Mouse (Mus musculus): ENCODE data around the gene Wdr20rt. TPM values are rescaled to one million over a fixed set of nuclear protein-coding genes. Genes with fewer than 3 reads are reported as not detected.
"Not testable (repeated sequence)": the region's sequence is repeated elsewhere in the genome, so short reads cannot be mapped to it uniquely, and the experiment has no call there.

Gene Wdr20rt
- not detected in 2 replicates for polyA plus RNA-seq (2012; rRNA removed)

DNA sequence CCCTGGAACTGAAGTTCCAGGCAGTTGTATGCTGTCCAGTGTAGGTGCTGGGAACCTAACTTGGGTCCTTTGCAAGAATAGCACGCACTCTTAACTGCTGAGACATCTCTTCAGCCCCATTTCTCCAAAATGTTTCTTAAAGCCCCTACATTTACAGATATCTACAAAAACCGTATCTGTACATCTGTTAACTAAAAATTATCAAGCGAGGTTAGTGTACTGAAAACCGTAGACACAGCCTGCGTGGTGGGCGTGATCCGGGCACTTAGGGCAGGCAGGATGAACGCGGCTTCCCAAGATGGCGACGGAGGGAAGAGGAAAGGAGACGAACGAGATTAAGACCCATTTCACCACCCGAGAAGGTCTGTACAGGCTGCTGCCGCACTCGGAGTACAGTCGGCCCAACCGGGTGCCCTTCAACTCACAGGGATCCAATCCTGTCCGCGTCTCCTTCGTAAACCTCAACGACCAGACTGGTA, at the start of gene Wdr20rt:
TSS of gene Wdr20rt (plus strand) at position 51 of the 479 bp plus-strand sequence.
- DNase-seq (ENCODE audit: low spot score) = no peak

DNA sequence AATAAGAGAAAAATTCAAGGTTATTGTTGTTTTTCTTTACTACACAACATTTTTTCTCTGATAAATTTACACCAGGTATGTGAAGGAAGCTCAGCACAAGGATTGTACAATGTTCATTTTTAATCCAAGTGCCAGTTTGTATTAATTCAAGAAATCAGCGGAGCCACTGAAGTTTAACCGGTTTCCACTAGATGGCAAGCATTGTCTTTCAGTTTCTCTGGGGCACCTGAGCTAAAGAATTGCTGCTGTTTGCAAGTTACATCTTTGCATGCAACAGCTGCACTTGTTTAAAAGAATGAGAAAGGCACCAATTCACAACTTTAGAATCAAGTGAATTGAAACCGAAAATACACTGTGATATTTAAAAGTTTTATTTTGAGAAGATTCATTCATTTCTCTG, 38.0 kb upstream of the Wdr20rt start:
- DNase-seq (ENCODE audit: low spot score) = no peak

DNA sequence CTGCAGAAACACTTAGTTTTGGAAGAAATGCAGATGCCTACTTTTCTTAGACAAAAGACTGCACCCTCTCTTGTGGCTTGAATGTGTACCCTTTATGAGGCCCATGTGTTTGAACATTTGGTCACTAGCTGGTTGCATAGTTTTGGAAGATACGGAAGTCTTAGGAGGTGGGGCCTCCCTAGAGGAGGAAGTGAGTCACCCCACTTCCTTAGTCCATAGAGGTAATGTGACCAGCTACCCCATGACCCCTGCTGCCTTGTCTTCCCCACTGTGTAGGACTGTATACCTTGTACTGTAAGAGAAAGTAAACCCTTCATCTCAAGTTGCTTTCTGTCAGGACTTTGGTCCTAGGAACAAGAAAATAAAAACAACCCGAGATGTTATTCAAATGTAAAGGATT, 36.1 kb upstream of the Wdr20rt start:
- DNase-seq (ENCODE audit: low spot score) = no peak

DNA sequence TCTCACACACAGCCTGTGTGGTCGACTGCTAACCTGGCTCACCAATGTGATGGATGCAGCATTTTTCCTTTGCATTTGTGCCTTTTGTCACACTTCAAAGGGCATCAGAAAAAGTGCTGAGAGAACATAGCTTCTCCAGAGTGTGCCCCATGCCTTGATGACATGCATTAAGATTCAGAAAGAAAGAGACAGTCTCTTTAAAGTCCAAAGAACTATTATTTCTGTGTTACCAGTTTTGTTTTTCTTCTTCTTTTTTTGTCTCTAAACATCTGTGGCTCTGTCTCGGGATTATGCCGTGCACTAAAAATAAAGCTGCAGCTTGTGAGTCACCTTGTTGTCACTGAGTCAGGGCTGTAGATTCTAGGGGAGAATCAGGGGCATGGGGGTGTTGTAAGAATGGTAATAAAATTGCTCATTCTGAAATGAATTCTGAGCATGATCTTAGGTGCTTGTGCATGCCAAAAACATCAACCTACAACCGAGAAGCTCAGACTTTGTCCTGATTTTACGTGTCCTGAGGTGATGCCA, 31.2 kb upstream of the Wdr20rt start:
- DNase-seq (ENCODE audit: low spot score) = no peak

DNA sequence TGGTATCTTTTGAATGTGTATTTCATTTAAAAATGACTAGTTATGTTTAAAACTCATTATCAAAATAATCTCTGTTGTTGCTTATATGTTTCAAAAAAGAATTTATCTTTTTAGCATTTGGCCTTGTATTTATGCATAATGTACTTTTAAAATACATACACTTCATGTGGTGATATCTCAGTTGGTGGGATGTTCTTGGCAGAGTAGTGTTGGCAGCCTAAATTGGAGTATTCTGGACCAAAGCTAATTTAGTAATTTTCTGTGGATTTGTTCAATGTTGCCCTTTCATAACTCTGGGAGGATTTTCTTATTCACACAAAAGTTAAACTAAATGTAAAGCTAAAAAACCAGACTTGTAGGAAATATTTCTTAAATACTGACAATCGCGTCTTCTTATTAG, 23.5 kb upstream of the Wdr20rt start:
- DNase-seq (ENCODE audit: low spot score) = no peak

DNA sequence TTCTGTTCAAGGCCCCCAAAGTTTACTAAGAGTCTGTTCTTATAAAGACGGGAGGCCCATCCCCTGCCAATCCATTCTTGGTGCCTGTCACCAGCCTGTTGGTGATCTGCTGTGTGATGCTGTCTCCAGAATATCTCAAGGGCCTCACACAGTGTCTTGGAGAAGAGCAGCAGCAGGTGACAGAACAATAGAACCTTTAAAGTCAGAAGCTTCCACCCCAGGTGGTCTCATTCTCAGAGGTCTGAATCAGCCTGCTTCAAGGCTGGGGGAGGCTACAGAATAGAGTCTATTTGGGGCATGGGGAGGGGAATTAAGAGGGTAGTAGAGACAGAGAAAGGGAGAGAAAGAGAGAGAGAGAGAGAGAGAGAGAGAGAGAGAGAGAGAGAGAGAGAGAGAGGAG, 18.9 kb upstream of the Wdr20rt start:
- no peak for DNase-seq (ENCODE audit: low spot score)

DNA sequence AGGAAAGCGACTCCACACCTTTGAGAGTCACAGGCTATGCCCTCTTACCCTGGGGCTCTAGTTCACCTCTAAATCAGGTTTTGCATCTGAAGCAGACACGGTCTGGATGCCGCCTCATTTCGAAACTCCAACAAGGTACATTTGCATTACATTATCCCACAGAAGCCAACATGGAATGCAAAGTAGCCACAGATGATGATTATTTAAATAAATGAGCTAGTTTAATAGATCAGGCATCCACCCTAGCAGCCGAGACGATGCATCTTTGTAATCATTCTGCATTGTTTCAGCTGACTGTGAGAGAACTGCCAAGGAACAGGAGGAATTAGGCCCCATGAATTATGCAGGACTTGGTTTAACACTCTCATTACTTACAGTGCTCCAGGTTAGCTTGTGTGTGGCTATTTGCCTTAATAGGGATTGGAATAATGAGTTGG, 8.9 kb upstream of the Wdr20rt start:
- DNase-seq (ENCODE audit: low spot score) = no peak

DNA sequence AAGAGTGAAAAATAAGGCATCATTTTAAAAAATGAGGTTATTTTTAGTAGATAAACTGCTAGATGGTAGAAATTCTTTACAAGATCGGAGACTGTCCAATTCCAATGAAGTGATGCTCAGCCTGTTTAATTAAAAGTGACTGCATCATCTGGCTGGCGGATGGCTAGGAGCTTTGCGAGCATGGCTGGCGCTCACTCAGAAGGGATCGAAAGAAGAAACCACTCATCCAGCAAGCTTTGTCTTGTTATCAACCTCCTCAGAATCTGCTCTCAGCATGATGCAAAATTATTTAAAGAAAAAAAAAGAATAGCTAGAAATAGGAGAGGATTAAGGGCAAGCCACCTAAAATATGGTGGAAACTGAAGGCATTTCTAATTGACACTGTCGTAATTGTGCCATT, 3.3 kb downstream of the Wdr20rt start:
- no peak for DNase-seq (ENCODE audit: low spot score)

DNA sequence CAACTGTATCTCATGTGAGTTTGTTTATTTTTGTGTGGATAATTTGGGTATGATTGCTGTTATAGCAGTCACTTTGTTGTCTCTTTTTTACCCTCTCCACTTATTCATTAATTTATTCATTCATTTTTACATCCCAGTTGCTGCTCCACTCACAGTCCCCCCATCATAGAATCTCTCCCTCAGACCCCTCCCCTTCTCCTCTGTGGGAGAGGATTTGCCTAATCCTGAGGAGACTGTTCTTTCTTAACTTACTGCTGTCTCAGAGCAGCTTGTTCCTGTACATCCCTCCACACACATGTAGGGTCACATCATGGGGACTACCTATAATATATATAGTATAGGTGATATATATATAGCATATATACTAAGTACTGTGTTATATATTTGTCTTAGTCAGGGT, 3.7 kb downstream of the Wdr20rt start:
- DNase-seq (ENCODE audit: low spot score) = no peak

DNA sequence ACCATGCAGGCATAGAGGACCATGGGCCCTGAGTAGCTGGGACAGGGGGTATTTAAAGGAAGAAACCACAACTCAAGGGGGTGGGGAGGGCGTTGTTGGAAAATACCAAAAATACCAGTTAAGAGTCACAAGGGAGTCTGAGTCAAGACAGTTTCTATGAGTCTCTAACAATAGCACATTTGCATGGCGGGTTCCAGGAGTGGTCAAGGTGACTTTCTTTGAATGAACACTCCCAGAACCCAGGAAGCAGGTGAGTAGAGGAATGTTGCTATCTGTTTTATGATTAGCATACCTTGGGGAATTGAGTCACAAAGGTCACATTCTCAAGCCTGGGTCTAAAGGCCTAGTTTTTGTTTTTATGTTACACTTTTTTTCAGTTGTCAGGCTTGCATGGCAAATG, 7.5 kb downstream of the Wdr20rt start:
- not testable (repeated sequence) for DNase-seq (ENCODE audit: low spot score)

DNA sequence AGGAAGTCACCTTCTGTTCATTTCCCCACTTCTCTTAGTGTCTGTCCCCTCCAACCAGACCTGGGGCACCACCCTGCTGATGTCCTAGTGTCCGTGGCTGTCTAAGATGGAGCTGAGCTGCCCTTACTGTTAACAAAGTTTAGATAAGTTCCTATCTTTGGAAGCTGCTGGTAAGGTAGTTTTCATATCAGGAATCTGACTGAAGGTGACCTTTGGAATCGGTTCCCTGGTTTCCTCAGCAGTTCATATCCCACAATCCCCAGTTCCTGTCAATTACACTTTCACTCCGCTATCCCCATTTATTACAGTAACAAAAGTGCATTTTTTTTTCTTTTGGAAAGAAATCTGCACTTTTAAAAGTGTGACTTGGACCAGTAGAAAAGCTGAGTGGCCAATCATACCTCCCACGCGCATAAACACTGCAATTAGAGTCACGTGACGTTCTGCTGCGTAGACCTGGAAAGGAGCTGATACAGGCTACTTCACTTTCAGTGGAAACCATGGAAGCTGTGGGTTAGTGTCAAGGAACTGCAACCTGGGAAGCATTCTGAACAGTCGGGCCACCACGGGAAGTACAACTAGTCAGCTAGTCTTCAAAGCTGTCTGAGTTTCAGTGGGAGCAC, 24.9 kb downstream of the Wdr20rt start:
- DNase-seq (ENCODE audit: low spot score) = no peak

DNA sequence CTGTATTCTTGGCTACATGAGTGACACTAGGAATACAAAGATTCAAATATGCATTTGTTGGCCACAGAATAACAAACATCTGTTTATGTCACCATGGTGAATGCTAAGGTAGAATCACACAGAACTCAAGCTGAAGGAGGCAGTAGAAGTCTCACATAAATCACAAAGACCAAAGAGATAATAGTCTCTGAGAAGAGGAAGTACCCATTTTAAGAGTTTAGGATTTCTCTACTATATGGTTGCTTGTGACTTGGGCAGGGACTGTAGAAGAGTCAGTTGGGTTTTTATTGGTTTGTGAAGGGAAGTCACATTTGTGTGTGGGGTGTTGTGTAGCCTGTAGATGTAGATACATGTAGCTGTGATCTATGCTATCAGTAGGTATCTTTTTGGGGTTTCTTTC, 31.6 kb downstream of the Wdr20rt start:
- no peak for DNase-seq (ENCODE audit: low spot score)

DNA sequence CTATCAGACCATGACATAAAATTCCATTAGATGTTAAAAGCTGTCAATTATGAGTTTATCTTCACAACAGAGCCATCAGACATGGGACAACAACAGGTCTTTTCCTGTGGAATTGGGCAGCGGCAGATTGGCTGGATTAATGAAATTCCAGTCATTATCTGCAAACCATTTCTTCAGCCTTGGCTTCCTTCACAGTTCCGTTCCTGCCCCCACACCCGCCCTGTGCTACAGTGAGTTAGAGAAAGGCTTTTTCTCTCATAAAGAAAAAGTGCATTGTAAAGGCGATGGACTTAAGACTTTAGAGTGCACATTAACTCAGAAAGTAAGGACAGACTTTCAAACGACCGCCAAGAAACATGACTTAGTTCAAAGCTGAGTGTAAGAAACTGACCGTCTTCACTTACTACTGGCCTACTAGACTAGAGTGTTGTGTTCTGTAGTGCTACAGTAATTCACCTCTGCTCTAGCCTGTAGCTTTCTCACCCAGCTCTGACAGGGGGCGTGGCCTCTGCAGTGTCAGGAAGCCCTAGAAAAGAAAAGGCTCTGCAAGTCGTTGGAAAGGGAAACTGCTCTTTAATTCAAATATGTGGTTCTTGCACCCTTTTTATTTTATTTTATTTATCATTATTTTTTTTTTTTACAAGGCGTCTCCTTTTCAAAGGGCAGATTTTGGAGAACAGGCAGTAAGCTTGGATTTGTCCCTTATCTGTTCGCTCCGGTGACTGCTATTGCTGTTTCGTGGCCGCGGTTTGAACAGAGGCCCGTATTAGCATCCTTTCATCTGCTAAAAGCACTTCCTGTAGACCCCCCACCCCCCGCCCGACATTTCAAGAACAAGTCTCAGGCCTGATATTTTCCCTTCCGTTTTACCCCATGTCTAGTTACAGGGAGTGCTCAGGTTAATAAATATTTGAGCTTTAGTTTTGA, 33.2 kb downstream of the Wdr20rt start:
- no peak for DNase-seq (ENCODE audit: low spot score)

DNA sequence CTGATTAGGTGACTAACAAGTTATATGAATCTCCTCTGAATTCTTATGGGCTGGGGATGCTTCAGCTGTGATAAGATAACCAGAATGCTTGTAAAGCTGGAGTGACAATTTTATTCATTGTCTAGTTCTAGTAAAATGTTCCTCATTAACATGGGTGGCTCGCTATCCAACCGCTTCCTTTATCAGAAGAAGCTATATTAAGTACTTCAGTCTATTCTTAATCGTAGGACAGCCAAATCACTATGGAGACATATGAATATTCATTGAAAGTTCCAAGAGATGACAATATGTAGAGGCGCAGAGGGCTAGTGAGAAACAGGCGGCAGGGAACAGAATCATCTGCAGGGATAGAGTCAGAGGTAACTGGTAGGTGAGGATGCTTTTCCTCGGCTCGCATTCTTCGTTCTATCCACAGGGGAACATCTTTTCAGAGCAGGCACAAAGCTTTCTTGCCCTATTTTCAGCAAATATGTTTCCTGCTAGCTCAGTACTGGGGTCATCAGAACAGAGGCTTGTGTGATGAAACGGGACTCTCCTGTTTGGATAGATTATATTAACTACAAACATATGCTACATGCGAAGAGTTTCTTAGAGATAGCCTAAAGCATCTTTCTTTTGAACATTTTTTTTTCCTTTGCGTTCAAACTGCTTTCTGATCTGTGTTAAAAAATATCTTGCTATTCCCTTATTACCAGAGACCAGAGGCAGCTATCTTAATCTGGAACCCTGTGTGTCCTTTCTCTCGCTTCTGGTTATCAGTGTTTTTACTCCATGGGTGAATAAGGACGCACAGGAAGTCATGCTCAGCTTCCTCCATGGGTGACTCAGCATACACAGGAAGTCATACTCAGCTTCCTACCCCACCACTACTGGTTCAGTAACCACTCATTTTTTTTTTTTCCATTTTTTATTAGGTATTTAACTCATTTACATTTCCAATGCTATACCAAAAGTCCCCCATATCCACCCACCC, 34.1 kb downstream of the Wdr20rt start:
- no peak for DNase-seq (ENCODE audit: low spot score)

DNA sequence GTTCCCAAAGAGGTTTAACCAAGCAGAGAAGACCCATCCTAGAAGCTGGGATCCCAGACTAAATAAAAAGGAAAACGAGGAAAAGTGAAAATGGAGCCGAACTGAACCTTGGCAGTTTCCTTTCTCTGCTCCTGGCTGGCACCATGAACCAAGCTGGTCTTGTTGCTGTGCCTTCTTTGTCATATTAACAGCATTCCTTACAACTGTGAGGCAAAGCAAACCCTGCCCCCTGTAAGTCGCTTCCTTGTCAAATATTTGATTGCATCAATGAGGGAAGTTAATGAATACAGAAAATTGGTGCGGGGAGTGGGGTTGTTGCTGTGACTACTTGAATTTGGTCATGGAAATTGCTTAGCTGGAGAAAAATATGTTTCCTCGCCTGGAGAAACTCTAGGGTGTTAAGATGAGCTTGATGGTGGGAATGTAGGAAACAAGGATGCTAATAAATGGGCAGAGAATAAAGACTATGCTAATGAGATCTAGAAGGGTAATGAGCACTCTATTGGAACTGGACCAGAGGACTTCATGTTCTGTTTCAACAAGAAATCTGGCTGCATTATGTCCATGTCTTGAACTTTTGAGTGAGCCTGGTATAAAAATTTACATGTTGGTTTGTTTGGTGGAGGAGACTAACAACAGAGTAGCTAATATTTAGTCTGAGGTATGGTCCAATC, 43.1 kb downstream of the Wdr20rt start:
- no peak for DNase-seq (ENCODE audit: low spot score)

DNA sequence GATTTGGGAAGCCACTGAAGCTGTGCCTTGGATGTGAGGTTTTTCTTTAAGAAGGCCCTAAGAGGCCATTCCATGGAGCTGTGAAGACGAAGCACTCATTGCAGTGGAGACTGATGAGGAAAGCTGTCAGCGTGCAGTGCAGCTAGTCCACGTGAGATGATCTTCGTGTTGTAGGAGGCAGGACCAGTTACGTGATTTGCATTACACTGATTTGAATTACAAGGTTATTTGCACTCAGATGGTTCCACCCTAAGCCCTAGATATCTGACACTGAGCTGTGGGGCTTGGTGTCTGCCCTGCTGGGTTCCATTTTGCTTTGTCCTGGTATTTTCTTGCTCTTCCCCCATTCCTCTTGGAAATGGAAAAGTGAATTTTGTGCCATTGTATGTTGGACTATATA, 44.1 kb downstream of the Wdr20rt start:
- no peak for DNase-seq (ENCODE audit: low spot score)

DNA sequence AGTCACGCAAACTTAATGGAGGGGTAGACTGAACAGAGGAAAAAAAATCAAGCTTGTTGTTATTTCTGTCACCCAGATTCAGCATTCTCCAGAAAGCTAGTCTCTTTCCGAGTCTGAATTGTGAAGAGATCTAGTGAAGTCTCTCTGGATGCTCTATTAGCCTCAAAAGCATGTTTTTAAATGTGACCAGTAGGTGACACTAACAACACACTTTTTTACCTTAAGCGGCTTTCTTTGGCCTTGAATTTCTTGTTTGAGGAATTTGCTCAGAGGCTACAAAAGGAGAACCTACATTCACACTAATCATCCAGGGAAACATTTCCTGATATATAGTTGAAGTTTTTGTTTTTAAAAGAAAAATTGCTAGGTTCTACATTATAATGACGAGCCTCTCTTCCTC, 48.5 kb downstream of the Wdr20rt start:
- DNase-seq (ENCODE audit: low spot score) = no peak
